Mouse (Mus musculus): ENCODE measurements around the gene Ovol2. TPM values are rescaled to one million over a fixed set of nuclear protein-coding genes. Genes with fewer than 3 reads are reported as not detected.
A peak's percentile ranks its signal among the peaks of the same experiment; 100 is the strongest.
"Not testable (repeated sequence)": the region's sequence is repeated elsewhere in the genome, so short reads cannot be mapped to it uniquely, and the experiment has no call there.

Gene Ovol2
- polyA plus RNA-seq, 1 experiment = not detected

- H3K4me1 ChIP-seq = peaks cover 3% of the 10 kb centered on the region; the same call in 1 of the 2 replicates
- H3K36me3 ChIP-seq (replicated peaks; ENCODE audit: low read length) = no peaks in the 10 kb centered on the region
- TF ChIP-seq FLI1 (IDR thresholded peaks at IDR 0.05; ENCODE audit: low read length) (no peak), GATA1 (IDR thresholded peaks at IDR 0.05; ENCODE audit: borderline replicate concordance, low read length) (no peak)
- no peaks in the 10 kb centered on the region for H3K9me3 ChIP-seq
- peaks cover 13% of the 10 kb centered on the region for H3K27me3 ChIP-seq (replicated peaks)
- H3K4me3 ChIP-seq (replicated peaks) = no peak overlapping the region
Observed at GRCm38 (mm10) chr2:144352843-144353242, 20.9 kb upstream of the Ovol2 start.

- no peaks in the 10 kb centered on the region for H3K9me3 ChIP-seq
- H3K4me1 ChIP-seq = no peaks in the 10 kb centered on the region
- peaks cover 7% of the 10 kb centered on the region for H3K27me3 ChIP-seq (replicated peaks)
- no peak overlapping the region for H3K4me3 ChIP-seq (replicated peaks)
- no peaks in the 10 kb centered on the region for H3K36me3 ChIP-seq (replicated peaks; ENCODE audit: low read length)
- TF ChIP-seq FLI1 (IDR thresholded peaks at IDR 0.05; ENCODE audit: low read length) (no peak), GATA1 (IDR thresholded peaks at IDR 0.05; ENCODE audit: borderline replicate concordance, low read length) (no peak)
Observed at GRCm38 (mm10) chr2:144348525-144348924, 16.6 kb upstream of the Ovol2 start.

GRCm38 (mm10) chr2:144343158-144343557, 11.2 kb upstream of the Ovol2 start:
- peaks cover 21% of the 10 kb centered on the region for H3K27me3 ChIP-seq (replicated peaks)
- TF ChIP-seq FLI1 (IDR thresholded peaks at IDR 0.05; ENCODE audit: low read length) (no peak), GATA1 (IDR thresholded peaks at IDR 0.05; ENCODE audit: borderline replicate concordance, low read length) (no peak)

GRCm38 (mm10) chr2:144338149-144338548, 6.2 kb upstream of the Ovol2 start:
- not testable (repeated sequence) for H3K9me3 ChIP-seq; H3K4me3 ChIP-seq (replicated peaks); H3K36me3 ChIP-seq (replicated peaks; ENCODE audit: low read length)
- H3K27me3 ChIP-seq (replicated peaks) = peaks cover 44% of the 10 kb centered on the region
- H3K4me1 ChIP-seq = peaks cover 19% of the 10 kb centered on the region

More at GRCm38 (mm10) chr2:144343158-144343557, 11.2 kb upstream of the Ovol2 start:
- H3K9me3 ChIP-seq = no peaks in the 10 kb centered on the region
- no peaks in the 10 kb centered on the region; the same call in 1 of the 2 replicates for H3K4me1 ChIP-seq
- no peaks in the 10 kb centered on the region for H3K36me3 ChIP-seq (replicated peaks; ENCODE audit: low read length)
- no peak overlapping the region for H3K4me3 ChIP-seq (replicated peaks)

GRCm38 (mm10) chr2:144337701-144338100, 5.8 kb upstream of the Ovol2 start:
- Histone ChIP-seq H3K36me3 (replicated peaks; ENCODE audit: low read length) (no peaks in the 10 kb centered on the region), H3K27me3 (replicated peaks) (peaks cover 45% of the 10 kb centered on the region), H3K4me1 (peaks cover 24% of the 10 kb centered on the region), H3K4me3 (replicated peaks) (peak overlapping the region; percentile 77), H3K9me3 (peaks cover 6% of the 10 kb centered on the region; the same call in 1 of the 2 replicates)
- no peak for TF ChIP-seq GATA1 (IDR thresholded peaks at IDR 0.05; ENCODE audit: borderline replicate concordance, low read length)
- no peak for TF ChIP-seq FLI1 (IDR thresholded peaks at IDR 0.05; ENCODE audit: low read length)

- Histone ChIP-seq H3K36me3 (replicated peaks; ENCODE audit: low read length) (no peaks in the 10 kb centered on the region), H3K4me3 (replicated peaks) (peak overlapping the region; percentile 77)
- no peak for TF ChIP-seq FLI1 (IDR thresholded peaks at IDR 0.05; ENCODE audit: low read length)
- no peak for TF ChIP-seq GATA1 (IDR thresholded peaks at IDR 0.05; ENCODE audit: borderline replicate concordance, low read length)
Observed at GRCm38 (mm10) chr2:144337230-144337629, 5.3 kb upstream of the Ovol2 start.

GRCm38 (mm10) chr2:144333138-144333842, 1.3 kb upstream of the Ovol2 start:
- H3K27me3 ChIP-seq (replicated peaks) = peaks cover 74% of the 10 kb centered on the region
- peak overlapping the region; percentile 78 for H3K4me3 ChIP-seq (replicated peaks)
- peaks cover 6% of the 10 kb centered on the region; the same call in 1 of the 2 replicates for H3K9me3 ChIP-seq
- no peaks in the 10 kb centered on the region for H3K36me3 ChIP-seq (replicated peaks; ENCODE audit: low read length)
- peaks cover 54% of the 10 kb centered on the region for H3K4me1 ChIP-seq
- TF ChIP-seq FLI1 (IDR thresholded peaks at IDR 0.05; ENCODE audit: low read length) (no peak), GATA1 (IDR thresholded peaks at IDR 0.05; ENCODE audit: borderline replicate concordance, low read length) (no peak)

More at GRCm38 (mm10) chr2:144337230-144337629, 5.3 kb upstream of the Ovol2 start:
- Histone ChIP-seq H3K4me1 (peaks cover 29% of the 10 kb centered on the region), H3K27me3 (replicated peaks) (peaks cover 46% of the 10 kb centered on the region), H3K9me3 (peaks cover 6% of the 10 kb centered on the region; the same call in 1 of the 2 replicates)

GRCm38 (mm10) chr2:144332486-144332885, 540 bp upstream of the Ovol2 start:
- peak overlapping the region; percentile 33 for H3K4me3 ChIP-seq (replicated peaks)
- H3K9me3 ChIP-seq = peaks cover 6% of the 10 kb centered on the region; the same call in 1 of the 2 replicates
- peaks cover 48% of the 10 kb centered on the region for H3K4me1 ChIP-seq
- peaks cover 81% of the 10 kb centered on the region for H3K27me3 ChIP-seq (replicated peaks)
- no peaks in the 10 kb centered on the region for H3K36me3 ChIP-seq (replicated peaks; ENCODE audit: low read length)
- TF ChIP-seq GATA1 (IDR thresholded peaks at IDR 0.05; ENCODE audit: borderline replicate concordance, low read length) (no peak), FLI1 (IDR thresholded peaks at IDR 0.05; ENCODE audit: low read length) (no peak)

GRCm38 (mm10) chr2:144330960-144331371, 980 bp downstream of the Ovol2 start:
- Histone ChIP-seq H3K9me3 (peaks cover 3% of the 10 kb centered on the region; the same call in 1 of the 2 replicates), H3K36me3 (replicated peaks; ENCODE audit: low read length) (no peaks in the 10 kb centered on the region), H3K4me1 (peaks cover 37% of the 10 kb centered on the region), H3K4me3 (replicated peaks) (peak overlapping the region; percentile 90), H3K27me3 (replicated peaks) (peaks cover 87% of the 10 kb centered on the region)
- no peak for TF ChIP-seq FLI1 (IDR thresholded peaks at IDR 0.05; ENCODE audit: low read length)
- TF ChIP-seq GATA1 (IDR thresholded peaks at IDR 0.05; ENCODE audit: borderline replicate concordance, low read length) = no peak

GRCm38 (mm10) chr2:144330352-144330959, 1.5 kb downstream of the Ovol2 start:
- peak overlapping the region; percentile 90 for H3K4me3 ChIP-seq (replicated peaks)
- H3K9me3 ChIP-seq = peaks cover 3% of the 10 kb centered on the region; the same call in 1 of the 2 replicates

More at GRCm38 (mm10) chr2:144330352-144330959, 1.5 kb downstream of the Ovol2 start:
- peaks cover 37% of the 10 kb centered on the region for H3K4me1 ChIP-seq
- no peak for TF ChIP-seq FLI1 (IDR thresholded peaks at IDR 0.05; ENCODE audit: low read length)
- no peak for TF ChIP-seq GATA1 (IDR thresholded peaks at IDR 0.05; ENCODE audit: borderline replicate concordance, low read length)
- H3K27me3 ChIP-seq (replicated peaks) = peaks cover 89% of the 10 kb centered on the region
- H3K36me3 ChIP-seq (replicated peaks; ENCODE audit: low read length) = no peaks in the 10 kb centered on the region

Data from megakaryocyte, embryonic 14.5 days (primary cell).